In the genomic region with DNA sequence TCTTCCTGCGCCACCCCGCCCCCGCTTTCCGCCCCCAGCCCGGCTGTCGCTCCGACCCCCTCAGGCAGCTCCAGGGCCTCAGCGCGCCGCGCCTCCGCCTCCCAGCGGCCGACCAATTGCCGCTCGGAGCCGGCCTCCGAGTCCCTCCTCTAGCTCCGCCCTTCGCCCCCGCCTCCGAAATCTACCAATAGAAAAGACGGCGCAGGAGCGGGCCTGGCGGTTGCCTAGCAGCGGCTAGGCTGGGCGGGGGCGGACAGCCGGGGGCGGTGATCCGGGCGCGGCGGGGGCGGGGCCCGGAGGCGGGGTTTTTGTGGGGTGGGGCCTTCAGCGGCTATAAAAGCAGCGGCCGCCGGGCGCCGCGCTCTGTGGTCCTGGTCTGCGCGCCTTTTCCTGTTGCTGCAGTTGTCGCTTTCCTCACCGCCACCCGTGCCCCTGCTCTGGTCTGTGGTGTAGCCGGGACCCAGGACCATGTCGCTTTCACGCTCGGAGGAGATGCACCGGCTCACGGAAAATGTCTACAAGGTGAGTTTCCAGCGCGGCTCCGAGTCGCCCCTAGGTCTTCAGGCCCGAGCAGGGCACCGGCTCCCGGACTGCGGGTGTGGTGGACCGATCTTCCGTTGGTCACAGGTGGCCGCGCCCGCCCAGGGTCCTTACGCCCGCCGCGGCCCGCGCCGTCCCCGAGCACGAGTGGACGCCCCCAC, we compare ENCODE assay signal across 8 mouse cellular contexts. TPM values are rescaled to one million over a fixed set of nuclear protein-coding genes. Genes with fewer than 3 reads are reported as not detected.
DNase-seq lines count a peak whose midpoint lies in the region; ATAC-seq lines count a peak whose summit lies in the region.

A gene (plus strand): TSS at position 37 of the 701 bp plus-strand sequence.

- peak within 1 kb of the TSS; percentile 70 for H3K4me2 ChIP-seq in intestine, embryonic 14.5 days (ENCODE audit: low read length)

- H3K9me3 ChIP-seq in intestine, embryonic 14.5 days (ENCODE audit: control insufficient read depth, low read length), result no peaks in the 10 kb centered on the region

- peak; percentile 89 for ATAC-seq in intestine, embryonic 14.5 days (replicated peaks; ENCODE audit: low FRiP score, low TSS enrichment, low read depth)

- no peaks in the 10 kb centered on the region for H3K36me3 ChIP-seq in intestine, embryonic 14.5 days (ENCODE audit: control insufficient read depth, insufficient read depth, low read length)

- peak within 1 kb of the TSS; percentile 69 for H3K9ac ChIP-seq in intestine, embryonic 14.5 days (ENCODE audit: low read length)

- peaks cover 59% of the 10 kb centered on the region for H3K4me1 ChIP-seq in intestine, embryonic 14.5 days (replicated peaks; ENCODE audit: control insufficient read depth, insufficient read depth, low read length)

- H3K27me3 ChIP-seq in intestine, embryonic 14.5 days (replicated peaks; ENCODE audit: control insufficient read depth, insufficient read depth, low read length), result no peaks in the 10 kb centered on the region

- peak; percentile 99 for DNase-seq in adrenal gland, adult (ENCODE audit: inconsistent age in 2 of 2, low spot score in 1 of 2)
- DNase-seq in embryo, embryonic 10.5 days (ENCODE audit: low spot score), result peak; percentile 99
- DNase-seq in gastrocnemius, postnatal 25 days, result peak; percentile 99
- peak; percentile 99 for DNase-seq in intestine, embryonic 14.5 days (ENCODE audit: low spot score)
- peak; percentile 99 for DNase-seq in left cerebral cortex, postnatal 14 days (ENCODE audit: low spot score in 2 of 2)
- peak; percentile 98 for DNase-seq in mesoderm, embryonic 11.5 days (ENCODE audit: low read depth, low spot score)
- DNase-seq in right cerebral cortex, postnatal 36 days (ENCODE audit: low spot score in 2 of 2), result peak; percentile 98
- DNase-seq in yolk sac, embryonic 10.5 days (ENCODE audit: low spot score), result peak; percentile 99

- intact Hi-C loops in left cerebral cortex, postnatal 14 days (cut with DNase I), result loop anchor here (2.0 kb wide), 1 partner anchor 48 kb away; no protein-coding TSS in a partner anchor

- peak within 1 kb of the TSS; percentile 64 for H3K4me3 ChIP-seq in intestine, embryonic 14.5 days (ENCODE audit: low read depth, low read length)

- under 1% methylated on average over 74 of the region's 79 CpGs for WGBS in intestine, embryonic 14.5 days

- H3K27ac ChIP-seq in intestine, embryonic 14.5 days (ENCODE audit: low read depth), result peak within 1 kb of the TSS; percentile 82

RNA-seq across cellular contexts. Expression of the gene that starts here (rescaled TPM):
- total RNA-seq in gastrocnemius, postnatal 25 days (2021), result 1 to 10 TPM; 2.2 to 3.4 TPM
- polyA plus RNA-seq in intestine, embryonic 14.5 days (2014; fragmentation: Nextera tagmentation; extraction: Ambion mirVana), result 15.2 and 17.5 TPM in 2 replicates
- 100 to 1,000 TPM; 197 to 200 TPM for total RNA-seq in left cerebral cortex, postnatal 14 days (2021)

Comparison
In these comparisons a context has a peak if more than half of its experiments do, and no peak if none do; other contexts are left out.
1. Peak in every context shown above with its lines: DNase-seq, ATAC-seq, H3K4me3 ChIP-seq and H3K27ac ChIP-seq.
2. RNA of the gene that starts here (total RNA-seq): 197 to 200 TPM in left cerebral cortex, postnatal 14 days; 2.2 to 3.4 TPM in gastrocnemius, postnatal 25 days; every median in the first group is over 10 times any median in the second.